Mouse (Mus musculus) brain, embryonic 14.5 days (tissue): ENCODE results near the gene Zdhhc18.

ENCODE experiments used
- CTCF ChIP-seq: fragments of 200-500 bp; IDR thresholded peaks from 2 replicates; pipeline ENCODE4 v1.5.1; 2012; ENCODE audit warnings: inconsistent platforms, mild to moderate bottlenecking, moderate library complexity, borderline replicate concordance; ENCODE audit not compliant: insufficient read depth, insufficient read length; ENCODE audit errors: extremely low read depth
- POLR2A ChIP-seq: fragments of 200-500 bp; IDR thresholded peaks from 2 replicates; pipeline ENCODE4 v1.6.1; 2012; ENCODE audit warnings: mild to moderate bottlenecking, inconsistent platforms, borderline replicate concordance; ENCODE audit not compliant: poor library complexity, insufficient read depth, insufficient read length, severe bottlenecking; ENCODE audit errors: extremely low read depth

GRCm38 (mm10) chr4:133604856-133605255 is 45.1 kb downstream of the Zdhhc18 start:
- TF ChIP-seq POLR2A = no peak
- TF ChIP-seq CTCF = no peak
